Mouse (Mus musculus) spleen, adult 2 months (tissue): ENCODE data around the gene Nes.

Experiments used
- CTCF ChIP-seq: fragments of 200-500 bp; IDR thresholded peaks from 2 replicates; pipeline ENCODE4 v1.5.1; 2011; ENCODE audit warnings: mild to moderate bottlenecking, inconsistent platforms; ENCODE audit not compliant: insufficient read depth, insufficient read length, insufficient replicate concordance; ENCODE audit errors: extremely low read depth
- POLR2A ChIP-seq: fragments of 200-500 bp; IDR thresholded peaks from 2 replicates; pipeline ENCODE4 v1.6.1; 2011; ENCODE audit warnings: low read depth, low read length, inconsistent platforms

GRCm38 (mm10) chr3:87989935-87990334 is 19.1 kb downstream of the Nes start:
- TF ChIP-seq POLR2A (no peak), CTCF (no peak)
